Mouse (Mus musculus): ENCODE results near the gene Sass6. TPM values are rescaled to one million over a fixed set of nuclear protein-coding genes. Genes with fewer than 3 reads are reported as not detected.

Sass6 gene
- polyA plus RNA-seq, 1 experiment from 2014 or later: 34.9 TPM

- ATAC-seq (ENCODE audit: low FRiP score) (no peak), DNase-seq (ENCODE audit: low spot score) (no peak)
- Histone ChIP-seq H3K27ac (ENCODE audit: low read depth, low read length) (no peak overlapping the region), H3K4me2 (replicated peaks; ENCODE audit: low read depth, low read length) (no peak overlapping the region), H3K9me3 (ENCODE audit: control insufficient read depth, low read length) (no peaks in the 10 kb centered on the region), H3K9ac (ENCODE audit: low read depth, low read length) (no peak overlapping the region), H3K36me3 (ENCODE audit: control insufficient read depth, insufficient read depth, low read length) (0 out of 2 replicates have a peak, but pooled peaks cover 2% of the 10 kb centered on the region), H3K4me1 (replicated peaks; ENCODE audit: control insufficient read depth, insufficient read depth, low read length) (no peaks in the 10 kb centered on the region), H3K4me3 (ENCODE audit: low read depth, low read length) (no peak overlapping the region), H3K27me3 (ENCODE audit: control insufficient read depth, insufficient read depth, low read length) (no peaks in the 10 kb centered on the region)
- WGBS: 76% methylated on average over 5 of the region's 5 CpGs
Observed at GRCm38 (mm10) chr3:116635799-116636198, 41.0 kb downstream of the Sass6 start.

- no peak overlapping the region for H3K27ac ChIP-seq (ENCODE audit: low read depth, low read length)
- no peak for ATAC-seq (ENCODE audit: low FRiP score)
Observed at GRCm38 (mm10) chr3:116637693-116638476, 43.1 kb downstream of the Sass6 start.

GRCm38 (mm10) chr3:116638572-116638971 is 43.8 kb downstream of the Sass6 start:
- no peak overlapping the region for H3K4me2 ChIP-seq (replicated peaks; ENCODE audit: low read depth, low read length)

More at GRCm38 (mm10) chr3:116637693-116638476, 43.1 kb downstream of the Sass6 start:
- no peak overlapping the region for H3K9ac ChIP-seq (ENCODE audit: low read depth, low read length)
- DNase-seq (ENCODE audit: low spot score): no peak
- H3K9me3 ChIP-seq (ENCODE audit: control insufficient read depth, low read length): no peaks in the 10 kb centered on the region
- no peak overlapping the region for H3K4me3 ChIP-seq (ENCODE audit: low read depth, low read length)
- no peak overlapping the region for H3K4me2 ChIP-seq (replicated peaks; ENCODE audit: low read depth, low read length)
- H3K27me3 ChIP-seq (ENCODE audit: control insufficient read depth, insufficient read depth, low read length): no peaks in the 10 kb centered on the region
- H3K4me1 ChIP-seq (replicated peaks; ENCODE audit: control insufficient read depth, insufficient read depth, low read length): no peaks in the 10 kb centered on the region
- WGBS: 94% methylated on average over 9 of the region's 9 CpGs
- 0 out of 2 replicates have a peak, but pooled peaks cover 2% of the 10 kb centered on the region for H3K36me3 ChIP-seq (ENCODE audit: control insufficient read depth, insufficient read depth, low read length)

GRCm38 (mm10) chr3:116640024-116640423 is 45.2 kb downstream of the Sass6 start:
- DNase-seq (ENCODE audit: low spot score) (no peak), ATAC-seq (ENCODE audit: low FRiP score) (no peak)
- no peak overlapping the region for H3K27ac ChIP-seq (ENCODE audit: low read depth, low read length)
- H3K27me3 ChIP-seq (ENCODE audit: control insufficient read depth, insufficient read depth, low read length): no peaks in the 10 kb centered on the region
- 85% methylated on average over 1 of the region's 1 CpGs for WGBS
- no peak overlapping the region for H3K4me3 ChIP-seq (ENCODE audit: low read depth, low read length)
- no peak overlapping the region for H3K9ac ChIP-seq (ENCODE audit: low read depth, low read length)
- no peaks in the 10 kb centered on the region for H3K9me3 ChIP-seq (ENCODE audit: control insufficient read depth, low read length)
- no peak overlapping the region for H3K4me2 ChIP-seq (replicated peaks; ENCODE audit: low read depth, low read length)
- 0 out of 2 replicates have a peak, but pooled peaks cover 3% of the 10 kb centered on the region for H3K36me3 ChIP-seq (ENCODE audit: control insufficient read depth, insufficient read depth, low read length)
- no peaks in the 10 kb centered on the region for H3K4me1 ChIP-seq (replicated peaks; ENCODE audit: control insufficient read depth, insufficient read depth, low read length)

More at GRCm38 (mm10) chr3:116638572-116638971, 43.8 kb downstream of the Sass6 start:
- no peak overlapping the region for H3K9ac ChIP-seq (ENCODE audit: low read depth, low read length)
- ATAC-seq (ENCODE audit: low FRiP score) (no peak), DNase-seq (ENCODE audit: low spot score) (no peak)
- no peak overlapping the region for H3K4me3 ChIP-seq (ENCODE audit: low read depth, low read length)
- H3K27me3 ChIP-seq (ENCODE audit: control insufficient read depth, insufficient read depth, low read length): no peaks in the 10 kb centered on the region
- H3K4me1 ChIP-seq (replicated peaks; ENCODE audit: control insufficient read depth, insufficient read depth, low read length): no peaks in the 10 kb centered on the region
- H3K36me3 ChIP-seq (ENCODE audit: control insufficient read depth, insufficient read depth, low read length): 0 out of 2 replicates have a peak, but pooled peaks cover 5% of the 10 kb centered on the region
- no peak overlapping the region for H3K27ac ChIP-seq (ENCODE audit: low read depth, low read length)
- H3K9me3 ChIP-seq (ENCODE audit: control insufficient read depth, low read length): no peaks in the 10 kb centered on the region
- WGBS: 89% methylated on average over 7 of the region's 7 CpGs

GRCm38 (mm10) chr3:116641811-116642371 is 47.1 kb downstream of the Sass6 start:
- Histone ChIP-seq H3K4me2 (replicated peaks; ENCODE audit: low read depth, low read length) (no peak overlapping the region), H3K4me1 (replicated peaks; ENCODE audit: control insufficient read depth, insufficient read depth, low read length) (no peaks in the 10 kb centered on the region), H3K4me3 (ENCODE audit: low read depth, low read length) (no peak overlapping the region), H3K27ac (ENCODE audit: low read depth, low read length) (no peak overlapping the region), H3K9ac (ENCODE audit: low read depth, low read length) (no peak overlapping the region), H3K36me3 (ENCODE audit: control insufficient read depth, insufficient read depth, low read length) (0 out of 2 replicates have a peak, but pooled peaks cover 3% of the 10 kb centered on the region), H3K9me3 (ENCODE audit: control insufficient read depth, low read length) (no peaks in the 10 kb centered on the region), H3K27me3 (ENCODE audit: control insufficient read depth, insufficient read depth, low read length) (no peaks in the 10 kb centered on the region)
- DNase-seq (ENCODE audit: low spot score): no peak
- WGBS: 94% methylated on average over 6 of the region's 6 CpGs
- no peak for ATAC-seq (ENCODE audit: low FRiP score)

- Histone ChIP-seq H3K9me3 (ENCODE audit: control insufficient read depth, low read length) (no peaks in the 10 kb centered on the region), H3K36me3 (ENCODE audit: control insufficient read depth, insufficient read depth, low read length) (0 out of 2 replicates have a peak, but pooled peaks cover 3% of the 10 kb centered on the region), H3K27ac (ENCODE audit: low read depth, low read length) (no peak overlapping the region), H3K4me1 (replicated peaks; ENCODE audit: control insufficient read depth, insufficient read depth, low read length) (no peaks in the 10 kb centered on the region), H3K4me2 (replicated peaks; ENCODE audit: low read depth, low read length) (no peak overlapping the region), H3K27me3 (ENCODE audit: control insufficient read depth, insufficient read depth, low read length) (no peaks in the 10 kb centered on the region), H3K4me3 (ENCODE audit: low read depth, low read length) (no peak overlapping the region), H3K9ac (ENCODE audit: low read depth, low read length) (no peak overlapping the region)
- DNase-seq (ENCODE audit: low spot score): no peak
- ATAC-seq (ENCODE audit: low FRiP score): no peak
- 95% methylated on average over 2 of the region's 2 CpGs for WGBS
Observed at GRCm38 (mm10) chr3:116642373-116642772, 47.6 kb downstream of the Sass6 start.

GRCm38 (mm10) chr3:116646387-116646786 is 51.6 kb downstream of the Sass6 start:
- no peak for DNase-seq (ENCODE audit: low spot score)

GRCm38 (mm10) chr3:116648805-116649204 is 54.0 kb downstream of the Sass6 start:
- Histone ChIP-seq H3K9me3 (ENCODE audit: control insufficient read depth, low read length) (no peaks in the 10 kb centered on the region), H3K4me3 (ENCODE audit: low read depth, low read length) (no peak overlapping the region), H3K36me3 (ENCODE audit: control insufficient read depth, insufficient read depth, low read length) (no peaks in the 10 kb centered on the region), H3K27me3 (ENCODE audit: control insufficient read depth, insufficient read depth, low read length) (no peaks in the 10 kb centered on the region), H3K4me2 (replicated peaks; ENCODE audit: low read depth, low read length) (no peak overlapping the region), H3K4me1 (replicated peaks; ENCODE audit: control insufficient read depth, insufficient read depth, low read length) (no peaks in the 10 kb centered on the region), H3K9ac (ENCODE audit: low read depth, low read length) (no peak overlapping the region), H3K27ac (ENCODE audit: low read depth, low read length) (no peak overlapping the region)
- ATAC-seq (ENCODE audit: low FRiP score) (no peak), DNase-seq (ENCODE audit: low spot score) (no peak)
- WGBS: 93% methylated on average over 7 of the region's 7 CpGs

More at GRCm38 (mm10) chr3:116646387-116646786, 51.6 kb downstream of the Sass6 start:
- WGBS: 94% methylated on average over 1 of the region's 1 CpGs
- no peak overlapping the region for H3K4me3 ChIP-seq (ENCODE audit: low read depth, low read length)
- H3K27me3 ChIP-seq (ENCODE audit: control insufficient read depth, insufficient read depth, low read length): no peaks in the 10 kb centered on the region
- no peak overlapping the region for H3K9ac ChIP-seq (ENCODE audit: low read depth, low read length)
- no peaks in the 10 kb centered on the region for H3K9me3 ChIP-seq (ENCODE audit: control insufficient read depth, low read length)
- 0 out of 2 replicates have a peak, but pooled peaks cover 3% of the 10 kb centered on the region for H3K36me3 ChIP-seq (ENCODE audit: control insufficient read depth, insufficient read depth, low read length)
- no peak overlapping the region for H3K27ac ChIP-seq (ENCODE audit: low read depth, low read length)
- H3K4me2 ChIP-seq (replicated peaks; ENCODE audit: low read depth, low read length): no peak overlapping the region
- no peaks in the 10 kb centered on the region for H3K4me1 ChIP-seq (replicated peaks; ENCODE audit: control insufficient read depth, insufficient read depth, low read length)
- no peak for ATAC-seq (ENCODE audit: low FRiP score)

All from hindbrain, embryonic 11.5 days (tissue).